Mouse (Mus musculus): Measurements from ENCODE around the gene Gm44511.

The Gm44511 gene

GRCm38 (mm10) chr6:128842356-128842944 lies 16.3 kb upstream of the Gm44511 start:
- in situ Hi-C loops (cut with MboI; ENCODE audit: low sequenced_read_pairs), result loop anchor here (5.0 kb wide), 1 partner anchor 40 kb away; no protein-coding TSS in a partner anchor

DNA sequence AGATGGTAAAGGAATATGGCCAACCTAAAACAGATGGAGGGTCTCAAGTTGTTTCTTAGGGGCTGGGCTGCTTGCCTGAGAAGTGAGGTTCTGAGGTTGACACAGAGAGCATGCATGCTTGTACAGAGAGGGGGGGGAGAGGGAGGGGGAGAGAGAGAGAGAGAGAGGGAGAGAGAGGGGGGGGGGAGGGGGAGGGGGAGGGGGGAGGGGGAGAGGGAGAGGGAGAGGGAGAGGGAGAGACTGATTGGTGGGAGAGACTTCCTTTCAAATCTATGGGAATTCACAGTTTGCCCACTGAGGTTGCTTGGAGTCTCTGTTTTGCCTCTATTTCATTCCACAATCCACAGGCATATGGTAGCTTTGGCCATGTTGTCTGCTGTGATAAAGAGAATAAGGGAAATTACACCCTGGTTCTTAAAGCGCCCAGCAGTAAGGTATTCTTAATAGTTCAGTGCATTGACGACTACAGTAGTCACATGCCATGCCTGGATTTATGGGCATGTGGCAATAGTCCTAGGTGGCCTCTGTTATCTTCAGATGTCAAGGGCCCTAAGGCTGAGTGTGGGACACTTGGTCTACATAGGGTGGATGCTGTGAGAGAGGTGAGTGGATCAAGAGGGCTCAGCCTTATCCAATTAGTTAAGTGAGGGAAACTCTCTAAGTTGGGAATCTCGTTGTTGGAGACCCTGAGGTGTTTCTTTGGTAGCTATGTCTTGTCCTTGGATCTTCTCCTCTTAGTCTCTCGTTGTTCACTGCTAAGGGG lies 15.4 kb upstream of the Gm44511 start:
- in situ Hi-C loops (cut with MboI; ENCODE audit: low sequenced_read_pairs), result loop anchor here (5.0 kb wide), 1 partner anchor 39 kb away; no protein-coding TSS in a partner anchor

- in situ Hi-C loops (cut with MboI; ENCODE audit: low sequenced_read_pairs), result loop anchor here (5.0 kb wide), 1 partner anchor 38 kb away; no protein-coding TSS in a partner anchor
Measured at GRCm38 (mm10) chr6:128840669-128841068, 14.6 kb upstream of the Gm44511 start.

DNA sequence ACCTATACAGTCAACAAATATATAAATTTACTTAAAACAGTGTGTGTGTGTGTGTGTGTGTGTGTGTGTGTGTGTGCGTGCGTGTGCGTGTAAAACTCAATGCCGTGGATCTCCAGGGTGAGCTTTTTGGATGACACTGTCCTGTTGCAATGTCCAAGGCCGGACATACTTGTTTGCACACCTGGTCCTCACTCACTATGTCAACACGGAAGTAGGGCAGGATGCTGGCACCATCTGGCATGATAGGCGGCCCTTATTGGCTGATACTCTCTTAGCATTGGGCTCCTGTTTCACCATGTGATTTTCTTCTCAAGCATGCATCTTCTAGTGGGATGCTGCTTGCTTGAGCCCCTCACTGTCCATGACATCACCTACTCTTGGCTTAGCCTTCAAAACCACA lies 13.8 kb upstream of the Gm44511 start:
- in situ Hi-C loops (cut with MboI; ENCODE audit: low sequenced_read_pairs), result loop anchor here (5.0 to 10.0 kb wide), 2 partner anchors 38 to 75 kb away; no protein-coding TSS in a partner anchor

DNA sequence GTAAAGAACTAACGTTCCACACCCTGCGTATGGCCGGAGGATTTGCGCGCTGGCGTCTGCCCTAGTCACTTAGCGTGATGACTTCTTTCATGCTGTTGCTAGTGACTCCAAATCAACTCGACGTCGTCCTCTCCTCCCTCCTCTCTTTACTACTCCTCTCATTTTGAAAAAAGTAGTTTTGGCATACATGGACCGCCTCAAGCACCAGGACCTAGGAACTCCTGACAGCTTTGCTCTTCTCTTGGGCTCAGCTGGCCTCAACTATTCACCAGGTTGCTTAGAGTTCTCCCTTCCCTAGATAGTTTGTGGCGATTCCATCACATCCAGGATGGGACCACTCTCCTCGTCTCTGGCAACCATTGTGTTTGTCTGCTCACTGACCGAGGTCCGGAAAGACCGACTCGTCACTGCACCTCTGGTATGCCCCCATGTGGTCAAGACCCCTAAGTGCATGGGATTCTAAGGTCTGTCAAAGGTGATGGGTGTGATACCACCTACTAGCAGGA lies 13.2 kb upstream of the Gm44511 start:
- in situ Hi-C loops (cut with MboI; ENCODE audit: low sequenced_read_pairs), result loop anchor here (10.0 kb wide), 1 partner anchor 75 kb away; no protein-coding TSS in a partner anchor

DNA sequence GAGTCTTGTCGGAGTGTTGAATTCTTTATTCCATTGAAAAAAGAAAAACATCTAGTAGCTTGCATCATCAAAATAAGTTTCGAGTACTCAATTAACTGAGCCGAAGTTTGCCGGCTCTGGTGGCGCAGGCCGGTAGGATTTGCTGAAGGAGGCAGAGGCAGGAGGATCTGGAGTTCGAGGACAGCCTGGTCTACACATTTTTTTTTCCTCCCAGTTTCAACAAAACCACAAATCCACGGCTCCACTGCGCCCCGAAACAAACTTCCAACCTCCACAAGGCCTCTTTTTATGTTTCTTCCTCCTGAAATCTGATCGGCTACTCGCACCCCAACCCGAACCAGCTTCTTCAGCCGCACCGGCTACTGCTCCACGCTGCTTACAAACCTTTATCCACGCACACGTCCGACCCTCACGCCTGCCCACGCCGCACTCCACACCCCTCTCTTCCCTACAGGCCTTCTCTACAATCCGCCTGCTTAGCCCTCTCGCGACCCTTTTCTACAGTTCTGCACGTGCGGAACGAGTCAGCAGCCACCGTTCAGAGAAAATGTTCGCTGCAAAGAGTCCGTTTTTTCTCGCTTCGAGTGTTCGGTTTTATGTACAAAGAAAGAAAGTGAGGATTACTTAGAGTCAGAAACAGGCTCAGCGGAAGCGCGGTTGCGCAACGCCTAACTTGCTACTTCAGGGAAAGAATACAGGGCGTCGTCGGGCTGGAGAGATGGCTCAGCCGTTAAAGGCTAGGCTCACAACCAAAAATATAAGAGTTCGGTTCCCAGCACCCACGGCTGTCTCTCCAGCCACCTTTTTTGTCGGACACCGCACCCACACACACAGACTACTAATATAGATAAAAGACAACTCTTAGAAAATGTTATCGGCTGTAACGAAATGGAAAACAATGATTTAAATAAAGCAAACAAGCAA lies 12.5 kb upstream of the Gm44511 start:
- in situ Hi-C loops (cut with MboI; ENCODE audit: low sequenced_read_pairs), result loop anchor here (10.0 kb wide), 1 partner anchor 74 kb away; no protein-coding TSS in a partner anchor

- in situ Hi-C loops (cut with MboI; ENCODE audit: low sequenced_read_pairs), result loop anchor here (10.0 kb wide), 1 partner anchor 73 kb away; no protein-coding TSS in a partner anchor
Measured at GRCm38 (mm10) chr6:128837454-128838341, 11.6 kb upstream of the Gm44511 start.

DNA sequence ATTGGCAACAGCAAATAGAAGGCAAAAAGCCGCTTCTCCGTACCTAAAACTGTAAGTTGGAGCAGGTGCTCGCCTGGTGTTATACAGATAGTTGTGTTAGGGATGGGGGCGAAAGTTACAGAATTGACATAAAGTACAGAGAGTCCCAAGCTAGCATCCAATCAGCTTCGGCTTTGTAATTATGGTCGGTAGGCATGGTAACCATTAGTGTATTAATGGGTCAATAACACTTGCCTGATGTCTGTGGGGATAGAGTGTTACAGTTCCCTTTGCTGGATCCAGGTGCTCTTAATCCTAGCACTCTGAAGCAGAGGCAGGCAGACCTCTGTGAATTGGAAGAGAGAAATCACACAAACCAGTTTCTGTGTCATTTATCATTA lies 10.8 kb upstream of the Gm44511 start:
- in situ Hi-C loops (cut with MboI; ENCODE audit: low sequenced_read_pairs), result loop anchor here (10.0 kb wide), 1 partner anchor 72 kb away; no protein-coding TSS in a partner anchor

DNA sequence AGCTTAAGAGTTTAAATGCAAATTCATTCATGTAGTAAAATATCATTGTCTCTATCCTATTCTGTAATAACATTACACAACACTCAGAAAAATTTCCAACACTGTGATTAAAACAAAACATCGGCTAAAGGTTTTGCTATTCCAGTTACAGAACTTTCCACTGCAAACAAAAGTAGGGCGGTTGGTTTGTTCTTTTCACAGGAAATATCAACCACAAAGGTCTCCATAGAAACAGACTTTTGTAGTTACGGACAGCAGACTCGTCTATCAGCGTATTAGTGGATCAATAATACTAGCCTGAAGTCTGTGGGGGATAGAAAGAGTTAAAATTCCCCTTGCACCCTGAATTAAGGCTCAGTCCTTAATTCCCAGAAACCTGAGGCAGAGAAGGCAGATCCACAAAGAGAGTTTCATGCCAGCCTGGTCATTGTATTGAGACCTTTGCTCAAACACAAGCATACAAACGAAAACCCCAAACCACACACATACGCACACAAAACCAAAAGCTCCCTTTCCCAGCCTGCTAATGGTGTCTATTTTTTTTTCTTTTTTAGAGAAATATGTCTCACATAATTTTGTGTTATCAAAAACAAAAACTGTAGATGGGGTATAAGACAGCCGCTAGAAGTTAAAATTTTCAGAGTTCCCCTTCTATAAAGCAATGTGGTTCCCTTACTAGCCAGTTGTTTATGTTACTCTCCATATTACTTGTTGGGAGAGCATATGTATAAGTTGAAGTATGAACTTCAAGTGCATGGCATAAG lies 10.3 kb upstream of the Gm44511 start:
- in situ Hi-C loops (cut with MboI; ENCODE audit: low sequenced_read_pairs), result loop anchor here (10.0 kb wide), 1 partner anchor 72 kb away; no protein-coding TSS in a partner anchor

GRCm38 (mm10) chr6:128835571-128835970 lies 9.5 kb upstream of the Gm44511 start:
- in situ Hi-C loops (cut with MboI; ENCODE audit: low sequenced_read_pairs), result loop anchor here (10.0 kb wide), 1 partner anchor 71 kb away; no protein-coding TSS in a partner anchor

DNA sequence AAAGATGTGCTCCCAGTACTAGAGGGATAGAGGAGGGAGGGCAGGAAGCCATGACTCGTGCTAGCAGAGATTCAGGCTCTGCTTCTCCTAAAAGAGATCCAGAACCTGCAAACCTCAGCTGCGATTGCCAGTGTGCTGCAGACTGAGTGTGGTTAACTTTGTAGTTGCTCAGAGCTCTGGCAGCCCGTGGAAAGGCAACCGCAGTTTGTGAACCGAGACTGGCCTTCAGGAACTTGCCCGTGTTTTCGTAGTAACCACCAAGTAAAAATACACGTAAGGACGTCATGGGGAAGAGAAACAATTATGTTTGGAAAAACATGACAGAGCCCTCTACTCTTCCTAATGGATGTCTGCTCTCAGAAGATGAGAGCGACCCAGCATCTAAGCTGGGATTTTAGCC lies 6.9 kb upstream of the Gm44511 start:
- in situ Hi-C loops (cut with MboI; ENCODE audit: low sequenced_read_pairs), result loop anchor here (10.0 kb wide), 1 partner anchor 68 kb away; no protein-coding TSS in a partner anchor

DNA sequence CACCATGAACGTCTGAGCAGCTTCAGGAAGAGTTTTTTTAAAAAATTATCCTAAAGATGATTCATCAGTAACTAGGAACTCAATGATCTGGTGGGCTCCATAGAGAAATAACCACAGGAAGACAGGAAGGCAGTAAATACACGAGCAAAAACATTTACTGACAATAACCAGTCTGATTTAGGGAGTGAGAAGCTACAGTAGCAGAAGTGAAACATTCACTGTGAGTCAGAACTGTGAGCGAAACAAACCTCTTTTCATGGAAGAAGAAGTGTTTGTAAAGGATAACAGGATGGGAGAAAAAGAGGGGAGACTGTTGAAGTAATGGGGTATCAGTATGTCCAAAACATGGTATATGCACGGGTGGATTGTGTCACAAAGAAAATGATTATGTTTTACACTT lies 3.7 kb upstream of the Gm44511 start:
- in situ Hi-C loops (cut with MboI; ENCODE audit: low sequenced_read_pairs), result loop anchor here (10.0 kb wide), 1 partner anchor 65 kb away; no protein-coding TSS in a partner anchor

GRCm38 (mm10) chr6:128826781-128827180 lies 666 bp upstream of the Gm44511 start:
- in situ Hi-C loops (cut with MboI; ENCODE audit: low sequenced_read_pairs), result no loop called here

- in situ Hi-C loops (cut with MboI; ENCODE audit: low sequenced_read_pairs), result no loop called here
Measured at GRCm38 (mm10) chr6:128818083-128818802, 7.9 kb downstream of the Gm44511 start.

GRCm38 (mm10) chr6:128808532-128808931 lies 17.6 kb downstream of the Gm44511 start:
- in situ Hi-C loops (cut with MboI; ENCODE audit: low sequenced_read_pairs), result no loop called here

DNA sequence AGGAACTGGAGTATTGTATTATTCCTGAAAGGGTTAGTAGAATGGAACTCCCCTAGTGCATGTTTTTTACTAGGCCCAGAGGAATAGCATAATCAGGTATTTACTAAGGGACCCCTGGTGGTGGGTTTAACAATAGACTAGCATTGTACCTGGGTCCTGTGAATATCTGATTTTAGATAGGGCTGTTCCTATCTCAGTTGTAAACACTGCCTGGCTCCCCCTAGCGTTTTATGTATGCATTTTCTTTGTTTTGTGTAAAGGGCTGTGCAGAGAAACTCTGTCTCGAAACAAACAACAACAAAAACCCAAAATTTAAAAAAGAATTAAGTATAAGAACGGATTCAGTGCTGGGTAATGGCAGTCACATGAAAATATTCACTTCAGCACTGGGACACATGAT lies 19.1 kb downstream of the Gm44511 start:
- in situ Hi-C loops (cut with MboI; ENCODE audit: low sequenced_read_pairs), result no loop called here

DNA sequence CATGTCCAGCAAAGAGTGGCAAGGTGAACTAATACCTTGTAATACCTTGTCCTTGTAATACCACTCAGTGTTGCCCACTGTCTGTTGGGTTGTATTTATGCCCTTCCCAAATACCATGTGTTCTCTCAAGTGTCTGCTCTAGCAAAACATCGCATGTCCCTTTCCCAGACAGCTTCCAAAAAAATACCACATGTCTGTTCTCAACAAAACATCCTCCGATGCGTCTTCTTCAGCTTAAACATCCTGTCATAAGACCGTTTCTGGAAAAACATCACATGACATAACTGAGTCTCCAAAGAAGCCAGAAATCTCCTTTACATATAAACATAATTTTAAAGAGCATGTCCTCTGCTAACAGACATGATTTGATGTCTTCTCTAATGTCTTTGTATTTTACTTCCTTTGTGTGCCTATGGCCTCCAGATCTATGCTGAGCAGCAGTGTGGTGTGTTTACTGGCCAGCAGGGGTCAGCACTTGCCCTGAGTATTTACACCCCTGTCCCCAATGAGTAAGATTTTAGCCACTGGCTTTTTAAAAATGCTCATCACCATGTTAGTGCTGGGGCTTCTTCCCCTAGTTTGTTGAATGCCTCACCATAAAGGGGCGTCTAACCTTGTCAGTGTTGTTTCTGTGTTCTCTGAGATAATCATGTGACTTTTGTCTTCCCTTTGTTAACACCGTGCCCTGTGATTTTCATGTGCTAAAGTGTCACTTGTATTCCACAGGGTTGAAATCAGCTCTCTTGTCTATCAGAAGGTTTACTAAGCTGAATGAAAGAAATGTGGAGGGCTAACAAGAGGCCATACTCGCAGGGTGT lies 21.1 kb downstream of the Gm44511 start:
- in situ Hi-C loops (cut with MboI; ENCODE audit: low sequenced_read_pairs), result loop anchor here (5.0 kb wide), 1 partner anchor 37 kb away; no protein-coding TSS in a partner anchor

Measured in CH12F3 (cell line).